Mouse (Mus musculus): ENCODE results near the gene D2hgdh. TPM values are rescaled to one million over a fixed set of nuclear protein-coding genes. Genes with fewer than 3 reads are reported as not detected.
"Not testable (repeated sequence)": the region's sequence is repeated elsewhere in the genome, so short reads cannot be mapped to it uniquely, and the experiment has no call there.

Gene D2hgdh
- polyA plus RNA-seq, 1 experiment: 39.4 TPM

- 90% methylated on average over 9 of the region's 9 CpGs for WGBS
These were observed 1.8 kb downstream of the D2hgdh start for GRCm38 (mm10) chr1:93826540-93826835.

DNA sequence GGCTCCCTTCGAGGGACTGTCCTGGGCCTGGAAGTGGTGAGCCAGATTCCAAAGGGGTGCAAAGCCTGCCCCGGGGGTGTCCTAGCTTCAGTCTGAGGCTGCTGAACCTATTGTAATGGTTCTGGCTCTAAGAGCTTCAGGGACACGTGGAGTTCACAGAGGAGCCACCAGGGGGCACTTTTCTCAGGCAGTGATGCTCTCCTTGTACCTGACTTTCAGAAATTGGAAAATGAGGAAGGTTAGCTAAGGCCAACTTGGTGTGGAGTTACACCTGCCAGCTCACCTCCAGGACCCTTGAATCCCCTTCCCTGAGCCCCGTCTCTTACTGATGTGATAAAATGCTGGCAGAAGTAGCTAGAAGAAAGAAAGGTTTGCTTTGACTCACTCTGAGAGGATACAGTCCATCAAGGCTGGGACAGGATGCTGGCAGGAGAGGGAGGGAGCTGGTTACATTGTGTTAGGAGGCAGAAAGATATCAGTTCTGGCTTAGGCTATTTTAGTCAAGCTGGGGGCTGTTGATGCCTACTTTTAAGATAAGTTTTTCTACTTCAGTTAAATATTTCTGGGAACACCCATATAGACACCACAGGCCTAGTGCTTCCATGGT, 8.1 kb downstream of the D2hgdh start:
- H3K4me3 ChIP-seq (ENCODE audit: insufficient read depth, low read depth, low read length); H3K36me3 ChIP-seq (ENCODE audit: control insufficient read depth, insufficient read depth, low read length); DNase-seq; H3K4me1 ChIP-seq (ENCODE audit: control insufficient read depth, insufficient read depth, low read length); H3K27ac ChIP-seq (ENCODE audit: insufficient read depth, low read depth, low read length); H3K27me3 ChIP-seq (replicated peaks; ENCODE audit: control insufficient read depth, insufficient read depth, low read length): not testable (repeated sequence)
- 0 out of 2 replicates have a peak, but pooled peaks have one; percentile 13 for TF ChIP-seq CTCF (conservative IDR thresholded peaks at IDR 0.05; ENCODE audit: insufficient read depth, insufficient read length, low read depth, low read length)
- WGBS: 58% methylated on average over 3 of the region's 4 CpGs

More at GRCm38 (mm10) chr1:93826540-93826835, 1.8 kb downstream of the D2hgdh start:
- no peak for DNase-seq
- TF ChIP-seq POLR2A (IDR thresholded peaks at IDR 0.05; ENCODE audit: low read depth, low read length) (no peak), CTCF (conservative IDR thresholded peaks at IDR 0.05; ENCODE audit: insufficient read depth, insufficient read length, low read depth, low read length) (no peak)
- H3K4me1 ChIP-seq (ENCODE audit: control insufficient read depth, insufficient read depth, low read length): peaks cover 5% of the 10 kb centered on the region; the same call in 1 of the 2 replicates
- no peaks in the 10 kb centered on the region for H3K36me3 ChIP-seq (ENCODE audit: control insufficient read depth, insufficient read depth, low read length)
- no peak overlapping the region for H3K4me3 ChIP-seq (ENCODE audit: insufficient read depth, low read depth, low read length)
- no peaks in the 10 kb centered on the region for H3K27me3 ChIP-seq (replicated peaks; ENCODE audit: control insufficient read depth, insufficient read depth, low read length)
- no peak overlapping the region for H3K27ac ChIP-seq (ENCODE audit: insufficient read depth, low read depth, low read length)

GRCm38 (mm10) chr1:93834671-93835150, 10.0 kb downstream of the D2hgdh start:
- Histone ChIP-seq H3K27me3 (replicated peaks; ENCODE audit: control insufficient read depth, insufficient read depth, low read length) (no peaks in the 10 kb centered on the region), H3K4me3 (ENCODE audit: insufficient read depth, low read depth, low read length) (no peak overlapping the region), H3K4me1 (ENCODE audit: control insufficient read depth, insufficient read depth, low read length) (no peaks in the 10 kb centered on the region), H3K36me3 (ENCODE audit: control insufficient read depth, insufficient read depth, low read length) (no peaks in the 10 kb centered on the region; the same call in none of the 2 replicates), H3K27ac (ENCODE audit: insufficient read depth, low read depth, low read length) (no peak overlapping the region)
- WGBS: 79% methylated on average over 7 of the region's 7 CpGs
- no peak for TF ChIP-seq CTCF (conservative IDR thresholded peaks at IDR 0.05; ENCODE audit: insufficient read depth, insufficient read length, low read depth, low read length)
- TF ChIP-seq POLR2A (IDR thresholded peaks at IDR 0.05; ENCODE audit: low read depth, low read length): no peak
- DNase-seq: no peak

- no peaks in the 10 kb centered on the region for H3K4me1 ChIP-seq (ENCODE audit: control insufficient read depth, insufficient read depth, low read length)
- DNase-seq: no peak
- no peak overlapping the region for H3K27ac ChIP-seq (ENCODE audit: insufficient read depth, low read depth, low read length)
- no peaks in the 10 kb centered on the region; the same call in none of the 2 replicates for H3K36me3 ChIP-seq (ENCODE audit: control insufficient read depth, insufficient read depth, low read length)
- no peak overlapping the region for H3K4me3 ChIP-seq (ENCODE audit: insufficient read depth, low read depth, low read length)
- 91% methylated on average over 4 of the region's 4 CpGs for WGBS
- TF ChIP-seq CTCF (conservative IDR thresholded peaks at IDR 0.05; ENCODE audit: insufficient read depth, insufficient read length, low read depth, low read length): no peak
- no peak for TF ChIP-seq POLR2A (IDR thresholded peaks at IDR 0.05; ENCODE audit: low read depth, low read length)
- no peaks in the 10 kb centered on the region for H3K27me3 ChIP-seq (replicated peaks; ENCODE audit: control insufficient read depth, insufficient read depth, low read length)
These were observed 10.5 kb downstream of the D2hgdh start for GRCm38 (mm10) chr1:93835211-93835610.

GRCm38 (mm10) chr1:93835876-93836531, 11.3 kb downstream of the D2hgdh start:
- WGBS: 89% methylated on average over 6 of the region's 6 CpGs
- no peak for DNase-seq
- Histone ChIP-seq H3K4me1 (ENCODE audit: control insufficient read depth, insufficient read depth, low read length) (no peaks in the 10 kb centered on the region), H3K27me3 (replicated peaks; ENCODE audit: control insufficient read depth, insufficient read depth, low read length) (no peaks in the 10 kb centered on the region), H3K27ac (ENCODE audit: insufficient read depth, low read depth, low read length) (no peak overlapping the region), H3K4me3 (ENCODE audit: insufficient read depth, low read depth, low read length) (no peak overlapping the region), H3K36me3 (ENCODE audit: control insufficient read depth, insufficient read depth, low read length) (no peaks in the 10 kb centered on the region; the same call in none of the 2 replicates)
- no peak for TF ChIP-seq CTCF (conservative IDR thresholded peaks at IDR 0.05; ENCODE audit: insufficient read depth, insufficient read length, low read depth, low read length)
- no peak for TF ChIP-seq POLR2A (IDR thresholded peaks at IDR 0.05; ENCODE audit: low read depth, low read length)

GRCm38 (mm10) chr1:93836532-93836913, 11.8 kb downstream of the D2hgdh start:
- Histone ChIP-seq H3K27me3 (replicated peaks; ENCODE audit: control insufficient read depth, insufficient read depth, low read length) (no peaks in the 10 kb centered on the region), H3K36me3 (ENCODE audit: control insufficient read depth, insufficient read depth, low read length) (no peaks in the 10 kb centered on the region; the same call in none of the 2 replicates), H3K4me1 (ENCODE audit: control insufficient read depth, insufficient read depth, low read length) (no peaks in the 10 kb centered on the region), H3K27ac (ENCODE audit: insufficient read depth, low read depth, low read length) (no peak overlapping the region), H3K4me3 (ENCODE audit: insufficient read depth, low read depth, low read length) (no peak overlapping the region)
- TF ChIP-seq CTCF (conservative IDR thresholded peaks at IDR 0.05; ENCODE audit: insufficient read depth, insufficient read length, low read depth, low read length): no peak
- WGBS: 91% methylated on average over 2 of the region's 2 CpGs
- no peak for DNase-seq

GRCm38 (mm10) chr1:93837335-93837734, 12.6 kb downstream of the D2hgdh start:
- no peak overlapping the region for H3K27ac ChIP-seq (ENCODE audit: insufficient read depth, low read depth, low read length)
- H3K36me3 ChIP-seq (ENCODE audit: control insufficient read depth, insufficient read depth, low read length): no peaks in the 10 kb centered on the region; the same call in none of the 2 replicates
- DNase-seq: no peak
- H3K4me3 ChIP-seq (ENCODE audit: insufficient read depth, low read depth, low read length): no peak overlapping the region
- TF ChIP-seq POLR2A (IDR thresholded peaks at IDR 0.05; ENCODE audit: low read depth, low read length): no peak
- TF ChIP-seq CTCF (conservative IDR thresholded peaks at IDR 0.05; ENCODE audit: insufficient read depth, insufficient read length, low read depth, low read length): no peak
- no peaks in the 10 kb centered on the region for H3K27me3 ChIP-seq (replicated peaks; ENCODE audit: control insufficient read depth, insufficient read depth, low read length)
- H3K4me1 ChIP-seq (ENCODE audit: control insufficient read depth, insufficient read depth, low read length): no peaks in the 10 kb centered on the region
- WGBS: 96% methylated on average over 8 of the region's 8 CpGs

DNA sequence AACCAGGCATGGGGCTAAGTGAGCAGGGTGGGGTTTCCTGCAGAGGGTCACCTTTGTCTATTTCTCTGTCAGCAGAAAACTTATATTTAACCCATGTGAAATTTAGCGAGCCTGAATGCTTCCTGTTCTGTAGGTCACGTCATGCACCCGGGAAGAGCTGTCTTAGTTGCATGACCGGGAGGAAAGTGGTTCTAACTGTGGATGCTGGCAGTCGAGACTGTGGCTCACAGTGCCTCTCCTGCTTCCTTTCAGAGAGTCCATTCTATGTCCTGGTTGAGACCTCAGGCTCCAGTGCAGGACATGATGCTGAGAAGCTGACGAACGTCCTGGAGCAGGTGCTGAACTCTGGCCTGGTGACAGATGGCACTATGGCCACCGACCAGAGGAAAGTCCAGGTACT, 13.9 kb downstream of the D2hgdh start:
- WGBS: 69% methylated on average over 8 of the region's 8 CpGs
- not testable (repeated sequence) for H3K27me3 ChIP-seq (replicated peaks; ENCODE audit: control insufficient read depth, insufficient read depth, low read length); H3K4me3 ChIP-seq (ENCODE audit: insufficient read depth, low read depth, low read length); H3K27ac ChIP-seq (ENCODE audit: insufficient read depth, low read depth, low read length); H3K36me3 ChIP-seq (ENCODE audit: control insufficient read depth, insufficient read depth, low read length); H3K4me1 ChIP-seq (ENCODE audit: control insufficient read depth, insufficient read depth, low read length); DNase-seq

DNA sequence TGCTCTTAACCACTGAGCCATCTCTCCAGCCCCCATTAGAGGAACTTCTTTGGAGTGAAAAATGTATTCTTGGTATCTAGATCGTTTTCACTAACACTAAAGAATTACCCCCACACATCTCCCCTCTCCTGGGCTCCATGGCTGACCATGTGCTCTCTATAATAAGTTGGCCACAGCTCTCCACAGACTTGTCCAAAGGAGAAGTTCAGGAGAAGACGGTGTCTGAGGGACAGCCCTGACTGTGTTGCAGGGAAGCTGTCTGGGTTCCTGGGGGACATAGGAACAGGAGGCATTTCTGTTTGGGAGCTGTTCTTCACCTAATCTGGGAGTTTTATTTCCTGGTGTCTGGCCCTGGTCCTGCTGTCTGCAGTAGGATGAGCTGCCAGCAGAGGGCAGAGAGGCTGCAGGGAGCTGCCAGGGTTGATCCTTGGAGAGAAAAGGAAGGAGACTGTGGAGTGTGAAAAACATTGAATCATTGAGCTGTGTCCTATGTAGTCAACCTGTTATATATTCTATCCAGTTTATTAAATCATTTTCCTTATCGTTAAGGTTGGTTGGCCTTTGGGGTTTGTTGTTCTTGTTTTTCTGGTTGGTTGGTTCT, 21.2 kb downstream of the D2hgdh start:
- not testable (repeated sequence) for H3K4me3 ChIP-seq (ENCODE audit: insufficient read depth, low read depth, low read length); H3K36me3 ChIP-seq (ENCODE audit: control insufficient read depth, insufficient read depth, low read length); H3K27ac ChIP-seq (ENCODE audit: insufficient read depth, low read depth, low read length); H3K4me1 ChIP-seq (ENCODE audit: control insufficient read depth, insufficient read depth, low read length); DNase-seq; H3K27me3 ChIP-seq (replicated peaks; ENCODE audit: control insufficient read depth, insufficient read depth, low read length)
- WGBS: 46% methylated on average over 2 of the region's 3 CpGs

DNA sequence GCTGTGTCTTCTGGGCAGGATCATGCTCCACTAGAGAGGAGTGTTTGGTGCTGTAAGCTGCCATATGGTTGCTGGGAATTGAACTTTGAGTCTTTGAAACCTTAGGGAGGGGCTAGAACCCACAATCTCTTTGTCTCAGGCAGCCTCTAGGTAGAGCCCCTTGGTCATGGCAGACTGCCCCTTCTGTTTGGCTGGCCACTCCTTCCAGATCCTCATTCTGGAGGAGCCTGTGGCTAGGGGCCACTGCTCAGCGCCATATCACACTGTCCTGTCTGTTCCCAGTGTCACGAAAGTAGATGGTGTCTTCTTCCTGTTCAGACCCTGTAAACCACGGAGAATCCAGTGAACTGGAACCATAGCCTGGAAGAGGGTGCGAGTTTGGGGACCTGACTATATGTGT, 31.1 kb downstream of the D2hgdh start:
- H3K4me1 ChIP-seq (ENCODE audit: control insufficient read depth, insufficient read depth, low read length); H3K27me3 ChIP-seq (replicated peaks; ENCODE audit: control insufficient read depth, insufficient read depth, low read length); H3K4me3 ChIP-seq (ENCODE audit: insufficient read depth, low read depth, low read length); H3K36me3 ChIP-seq (ENCODE audit: control insufficient read depth, insufficient read depth, low read length); DNase-seq; H3K27ac ChIP-seq (ENCODE audit: insufficient read depth, low read depth, low read length): not testable (repeated sequence)
- WGBS: 74% methylated on average over 4 of the region's 4 CpGs
